Mouse (Mus musculus) CH12.LX (cell line): ENCODE data around the gene Zfp874b. TPM values are rescaled to one million over a fixed set of nuclear protein-coding genes. Genes with fewer than 3 reads are reported as not detected.
A peak's percentile ranks its signal among the peaks of the same experiment; 100 is the strongest.
"Not testable (repeated sequence)": the region's sequence is repeated elsewhere in the genome, so short reads cannot be mapped to it uniquely, and the experiment has no call there.

Experiments used
- DNase-seq: peaks from one replicate; pipeline ENCODE4 v3.0.0-alpha.2; 2013; ENCODE audit errors: extremely low read depth
- H3K27ac ChIP-seq: 2 replicates; pipeline ENCODE4 v1.5.1; 2012; ENCODE audit warnings: low read depth, mild to moderate bottlenecking, control low read depth, moderate library complexity; ENCODE audit not compliant: insufficient read depth
- H3K27me3 ChIP-seq: replicated peaks from 2 replicates; pipeline ENCODE3; 2012; ENCODE audit warnings: inconsistent platforms
- H3K36me3 ChIP-seq, 2 experiments: replicated peaks in 1 of 2; 2 replicates each; pipeline versions ENCODE3 to v1.6.1; 2012; ENCODE audit warnings: inconsistent platforms in 1 of 2, low read length in 1 of 2, mild to moderate bottlenecking in 1 of 2, mixed read lengths in 1 of 2, moderate library complexity in 1 of 2; ENCODE audit not compliant: control insufficient read depth in 1 of 2, insufficient read depth in 1 of 2
- H3K4me1 ChIP-seq, 2 experiments: 2 replicates each; pipeline ENCODE4 v1.6.1; 2012; ENCODE audit warnings: inconsistent platforms in 1 of 2, moderate library complexity in 1 of 2; ENCODE audit not compliant: insufficient read depth in 2 of 2, control insufficient read depth in 1 of 2
- H3K4me2 ChIP-seq: 2 replicates; pipeline ENCODE4 v1.6.1; 2012; ENCODE audit warnings: low read depth, mild to moderate bottlenecking, control low read depth; ENCODE audit not compliant: poor library complexity, insufficient read depth, severe bottlenecking
- H3K4me3 ChIP-seq, 3 experiments: fragments of 150-350 bp in 1 of 3; sonication (generic) in 1 of 3; replicated peaks in 1 of 3; 2 replicates each; pipeline versions ENCODE3 to v1.5.1; 2011 to 2012; ENCODE audit warnings: low read depth in 2 of 3, low read length in 2 of 3, mild to moderate bottlenecking in 2 of 3, moderate library complexity in 2 of 3, control low read depth in 1 of 3, improper control_type of control experiment in 1 of 3, inconsistent platforms in 1 of 3, mixed read lengths in 1 of 3; ENCODE audit not compliant: poor library complexity in 1 of 3
- H3K79me2 ChIP-seq: replicated peaks from 2 replicates; pipeline ENCODE4 v1.6.1; 2012; ENCODE audit warnings: mild to moderate bottlenecking, moderate library complexity; ENCODE audit not compliant: control insufficient read depth, poor library complexity, insufficient read depth, severe bottlenecking; ENCODE audit errors: extremely low read depth
- H3K9ac ChIP-seq: 2 replicates; pipeline ENCODE4 v1.6.1; 2012; ENCODE audit warnings: low read depth, mild to moderate bottlenecking, control low read depth, moderate library complexity; ENCODE audit not compliant: insufficient read depth
- H3K9me3 ChIP-seq: replicated peaks from 2 replicates; pipeline ENCODE3; 2012; ENCODE audit warnings: low read length, inconsistent platforms, mixed read lengths
- CTCF ChIP-seq, 2 experiments: IDR thresholded peaks in 1 of 2; conservative IDR thresholded peaks in 1 of 2; 2 replicates each; pipeline ENCODE4 v1.5.1; 2011 to 2012; ENCODE audit warnings: low read depth in 2 of 2, low read length in 2 of 2, improper control_type of control experiment in 1 of 2, inconsistent platforms in 1 of 2, mild to moderate bottlenecking in 1 of 2, moderate library complexity in 1 of 2
- GABPA ChIP-seq: IDR thresholded peaks from 2 replicates; pipeline ENCODE4 v1.6.1; 2012; ENCODE audit warnings: low read depth, low read length, improper control_type of control experiment, inconsistent platforms; ENCODE audit not compliant: insufficient replicate concordance
- IRF4 ChIP-seq: IDR thresholded peaks from 2 replicates; pipeline ENCODE4 v1.6.1; 2014; ENCODE audit warnings: low read depth, mild to moderate bottlenecking, inconsistent platforms, low read length, improper control_type of control experiment
- JUN ChIP-seq: IDR thresholded peaks from 2 replicates; pipeline ENCODE4 v1.6.1; 2011; ENCODE audit warnings: low read depth, mild to moderate bottlenecking, low read length, improper control_type of control experiment, moderate library complexity; ENCODE audit not compliant: insufficient read depth
- MAX ChIP-seq: IDR thresholded peaks from 2 replicates; pipeline ENCODE4 v1.6.1; 2011; ENCODE audit warnings: low read length, improper control_type of control experiment
- MAZ ChIP-seq: IDR thresholded peaks from 2 replicates; pipeline ENCODE4 v1.6.1; 2012; ENCODE audit warnings: low read depth, mild to moderate bottlenecking, inconsistent platforms, low read length, improper control_type of control experiment, moderate library complexity
- MEF2A ChIP-seq: IDR thresholded peaks from 2 replicates; pipeline ENCODE4 v1.6.1; 2014; ENCODE audit warnings: low read depth, mild to moderate bottlenecking, inconsistent platforms, low read length, improper control_type of control experiment, borderline replicate concordance
- NELFE ChIP-seq: IDR thresholded peaks from 2 replicates; pipeline ENCODE4 v1.6.1; 2011; ENCODE audit warnings: low read depth, low read length, improper control_type of control experiment
- POLR2A ChIP-seq: IDR thresholded peaks from 2 replicates; pipeline ENCODE4 v1.6.1; 2011; ENCODE audit warnings: low read depth, mild to moderate bottlenecking, improper control_type of control experiment, low read length
- RAD21 ChIP-seq: IDR thresholded peaks from 2 replicates; pipeline ENCODE4 v1.6.1; 2011; ENCODE audit warnings: low read depth, mild to moderate bottlenecking, low read length, improper control_type of control experiment, moderate library complexity
- RCOR1 ChIP-seq: conservative IDR thresholded peaks from 2 replicates; pipeline ENCODE4 v1.6.1; 2012; ENCODE audit warnings: low read depth, mild to moderate bottlenecking, inconsistent platforms, low read length, improper control_type of control experiment
- SIN3A ChIP-seq: IDR thresholded peaks from 2 replicates; pipeline ENCODE4 v1.6.1; 2012; ENCODE audit warnings: low read length, improper control_type of control experiment, inconsistent platforms
- SMC3 ChIP-seq: IDR thresholded peaks from 2 replicates; pipeline ENCODE4 v1.6.1; 2011; ENCODE audit warnings: low read depth, low read length, improper control_type of control experiment
- USF2 ChIP-seq: conservative IDR thresholded peaks from 2 replicates; pipeline ENCODE4 v1.6.1; 2011; ENCODE audit warnings: low read depth, low read length, improper control_type of control experiment
- ZMIZ1 ChIP-seq: IDR thresholded peaks from 2 replicates; pipeline ENCODE4 v1.6.1; 2012; ENCODE audit warnings: low read depth, mild to moderate bottlenecking, inconsistent platforms, low read length, improper control_type of control experiment
- dilution Hi-C: fragments of 300-500 bp; cut with MboI; formaldehyde crosslinking; loops from 2 replicates; pipeline ENCODE4 v1.14.3; 2020; ENCODE audit warnings: low sequenced_read_pairs; ENCODE audit not compliant: extremely low pct_unique_long_range_greater_than_20kb, extremely low pct_ligation_motif_present
- in situ Hi-C: fragments of 300-500 bp; cut with MboI; formaldehyde crosslinking; loops from 3 replicates; pipeline ENCODE4 v1.14.3; 2019; ENCODE audit warnings: low sequenced_read_pairs, low pct_ligation_motif_present, low pct_unique_long_range_greater_than_20kb, mixed read lengths
- polyA plus RNA-seq: library from polyadenylated mRNA; unstranded; fragments of >175 nt; gene quantifications from 2 replicates; pipeline ENCODE4 v1.2.1, GENCODE M21; 2012; ENCODE audit warnings: low read depth; ENCODE audit not compliant: insufficient read length
- total RNA-seq, 2 experiments: library from RNA; depleted of rRNA; stranded (reverse); fragments of 300-350 nt in 1 of 2; fragments of >200 nt in 1 of 2; gene quantifications; 2 replicates each; pipeline ENCODE4 v1.2.3; 2012 to 2014

Zfp874b gene
- total and polyA plus RNA-seq, 3 experiments: 1.8 to 8.0 (median 4.8) TPM

DNA sequence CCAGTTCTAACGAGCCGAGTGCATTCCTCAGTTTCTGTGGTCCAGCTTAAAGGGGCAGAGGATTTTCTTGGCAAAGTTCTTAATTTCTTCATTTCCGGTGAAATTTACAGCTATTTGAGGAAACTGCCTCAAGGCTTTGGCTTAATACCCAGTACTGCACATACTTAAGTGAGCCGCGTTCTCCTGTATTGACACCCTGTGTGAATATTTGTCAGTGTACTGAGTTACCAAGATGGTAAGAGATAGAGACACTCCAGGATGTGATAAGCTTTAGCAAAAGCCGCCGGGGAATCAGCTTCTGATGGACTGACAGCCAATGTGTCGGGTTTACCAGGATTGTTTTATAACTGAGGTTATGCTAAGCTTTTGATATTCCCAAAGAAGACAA, 360 bp upstream of the Zfp874b start:
- TF ChIP-seq GABPA: no peak
- TF ChIP-seq ZMIZ1: no peak
- TF ChIP-seq MAZ: no peak
- no peak for TF ChIP-seq SIN3A
- TF ChIP-seq USF2: no peak
- TF ChIP-seq SMC3: no peak
- TF ChIP-seq POLR2A: no peak
- no peak for TF ChIP-seq RCOR1
- no peak for TF ChIP-seq IRF4
- no peak for TF ChIP-seq RAD21
- no peak for TF ChIP-seq MEF2A
- Histone ChIP-seq H3K9me3 (no peaks in the 10 kb centered on the region), H3K27me3 (no peaks in the 10 kb centered on the region), H3K36me3 (peaks cover 0 to 12% of the 10 kb centered on the region in 2 experiments), H3K4me3 (peak overlapping the region; percentile 59 to 80 (median 78)), H3K79me2 (peaks cover 3% of the 10 kb centered on the region; the same call in 1 of the 2 replicates), H3K4me1 (peaks cover 4 to 19% of the 10 kb centered on the region in 2 experiments), H3K4me2 (peak overlapping the region; percentile 82), H3K9ac (peak overlapping the region; percentile 46; the same call in 1 of the 2 replicates), H3K27ac (no peak overlapping the region)
- DNase-seq: no peak
- dilution Hi-C loops: no loop called here
- in situ Hi-C loops: no loop called here

DNA sequence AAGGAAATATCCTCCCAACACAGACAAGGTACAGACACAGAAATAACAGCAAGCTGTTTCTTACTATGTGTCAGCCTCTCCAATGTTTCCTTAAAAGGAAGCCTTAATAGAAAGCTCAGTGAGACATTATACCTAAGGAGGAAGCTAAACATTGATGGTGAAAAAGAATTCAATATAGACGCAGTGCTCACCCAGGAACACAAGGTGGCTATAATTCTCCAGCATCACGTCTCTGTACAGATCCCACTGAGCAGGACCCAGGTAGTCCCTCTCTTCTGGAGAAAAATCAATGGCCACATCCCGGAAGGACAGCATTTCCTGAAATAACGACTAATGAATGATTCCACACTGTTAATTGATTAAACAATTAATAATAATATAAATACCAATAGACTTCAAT, 2.5 kb downstream of the Zfp874b start:
- no peak overlapping the region for H3K4me2 ChIP-seq
- in situ Hi-C loops: no loop called here

DNA sequence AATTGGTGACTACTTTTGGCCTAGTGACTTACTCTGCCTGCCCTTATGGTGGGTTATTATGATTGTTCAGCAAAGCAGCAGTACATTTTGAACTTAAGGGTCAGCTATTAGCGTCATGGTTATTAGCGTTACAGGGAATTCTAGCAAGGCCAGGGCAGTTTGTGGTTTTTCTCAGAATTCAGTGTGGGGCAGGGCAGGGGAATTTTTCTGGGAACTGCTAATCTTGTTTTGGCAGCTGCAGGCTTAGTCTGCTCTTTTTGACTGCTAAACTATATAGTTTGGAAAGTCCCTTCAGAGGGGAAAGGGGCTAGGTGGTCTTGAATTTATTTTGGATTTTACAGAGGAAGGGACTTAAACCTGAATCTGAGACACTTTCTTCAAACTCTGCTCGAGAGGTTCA, 14.8 kb downstream of the Zfp874b start:
- H3K27me3 ChIP-seq: no peaks in the 10 kb centered on the region
- H3K27ac ChIP-seq: no peak overlapping the region
- dilution Hi-C loops (no loop called here), in situ Hi-C loops (no loop called here)
- H3K9me3 ChIP-seq: no peaks in the 10 kb centered on the region
- no peak overlapping the region for H3K4me2 ChIP-seq
- H3K4me3 ChIP-seq: no peak overlapping the region
- DNase-seq: no peak
- TF ChIP-seq CTCF (conservative IDR thresholded peaks at IDR 0.05 in 1 of 2, IDR thresholded peaks at IDR 0.05 in 1 of 2; ENCODE audit: low read depth in 2 of 2, low read length in 2 of 2) (no peak), USF2 (no peak)
- H3K4me1 ChIP-seq: peaks cover 0 to 4% of the 10 kb centered on the region in 2 experiments; a peak in 2 of 4 replicates
- H3K79me2 ChIP-seq: no peaks in the 10 kb centered on the region
- no peak overlapping the region for H3K9ac ChIP-seq
- peaks cover 5 to 23% of the 10 kb centered on the region in 2 experiments for H3K36me3 ChIP-seq

More for the DNA sequence above, 2.5 kb downstream of the Zfp874b start:
- dilution Hi-C loops: no loop called here
- Histone ChIP-seq H3K4me3 (no peak overlapping the region), H3K9me3 (no peaks in the 10 kb centered on the region), H3K79me2 (peaks cover 3% of the 10 kb centered on the region; the same call in 1 of the 2 replicates), H3K9ac (no peak overlapping the region), H3K36me3 (peaks cover 0 to 15% of the 10 kb centered on the region in 2 experiments), H3K27ac (no peak overlapping the region), H3K27me3 (no peaks in the 10 kb centered on the region), H3K4me1 (peaks cover 4 to 19% of the 10 kb centered on the region in 2 experiments)
- DNase-seq: peak; percentile 22
- TF ChIP-seq SMC3 (peak; percentile 57), JUN (no peak), RCOR1 (no peak), CTCF (conservative IDR thresholded peaks at IDR 0.05 in 1 of 2, IDR thresholded peaks at IDR 0.05 in 1 of 2; ENCODE audit: low read depth in 2 of 2, low read length in 2 of 2) (peak in 1 of 2 experiments; percentile 56; a peak in 2 of 4 replicates), RAD21 (peak; percentile 42), NELFE (no peak), MAX (no peak)

DNA sequence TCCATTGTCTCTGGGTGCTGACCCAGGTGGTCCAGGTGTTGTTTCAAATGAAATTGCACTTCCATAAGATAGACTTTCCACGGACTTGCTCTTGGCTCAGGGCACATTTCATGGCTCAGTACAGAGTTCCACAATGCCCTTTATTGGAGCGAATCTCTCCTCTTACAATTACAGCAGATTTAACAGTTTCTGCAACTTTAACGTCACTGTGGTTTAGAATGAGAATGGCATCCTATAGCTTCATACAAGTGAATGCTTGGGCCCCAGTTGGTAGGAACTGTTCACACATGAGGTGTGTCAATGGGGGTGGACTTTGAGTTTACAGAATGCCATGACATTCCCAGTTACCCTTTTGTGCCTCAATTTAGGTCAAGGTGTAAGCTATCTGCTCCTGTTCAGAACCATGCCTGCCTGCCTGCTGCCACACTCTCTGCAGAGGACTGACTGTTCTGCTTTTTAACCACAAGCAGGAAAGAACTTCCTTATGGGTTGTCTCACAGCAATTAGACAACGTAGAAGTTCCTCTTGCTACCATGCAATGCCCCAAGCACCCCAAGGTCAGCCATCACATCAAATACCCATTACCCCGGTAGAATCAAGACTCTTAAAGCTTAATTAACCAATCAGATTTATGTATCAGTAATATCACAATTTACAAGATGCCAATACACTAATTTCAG, 20.4 kb downstream of the Zfp874b start:
- H3K36me3 ChIP-seq, H3K9ac ChIP-seq, in situ Hi-C loops, H3K27me3 ChIP-seq, H3K79me2 ChIP-seq, H3K4me3 ChIP-seq, H3K9me3 ChIP-seq, dilution Hi-C loops, H3K27ac ChIP-seq, H3K4me2 ChIP-seq: not testable (repeated sequence)
- DNase-seq: peak; percentile 21
- peaks cover 0 to 11% of the 10 kb centered on the region in 2 experiments; a peak in 2 of 4 replicates for H3K4me1 ChIP-seq
